Mouse (Mus musculus) E14TG2a.4 (cell line): Measurements from ENCODE around the gene Sirt2.

Experiments used
- CTCF ChIP-seq: conservative IDR thresholded peaks from 2 replicates; pipeline ENCODE4 v1.5.1; 2014; ENCODE audit warnings: low read length
- POU5F1 ChIP-seq: IDR thresholded peaks from 2 replicates; pipeline ENCODE4 v1.6.1; 2014; ENCODE audit warnings: low read length, borderline replicate concordance

GRCm38 (mm10) chr7:28799994-28800393 is 33.5 kb downstream of the Sirt2 start:
- TF ChIP-seq CTCF = no peak
- no peak for TF ChIP-seq POU5F1
